Mouse (Mus musculus) frontal cortex, adult (tissue): Measurements from ENCODE around the gene Ctdnep1.
A peak's percentile ranks its signal among the peaks of the same experiment; 100 is the strongest.
"Not testable (repeated sequence)": the region's sequence is repeated elsewhere in the genome, so short reads cannot be mapped to it uniquely, and the experiment has no call there.

Experiments
- ATAC-seq: cut with Nextera tagmentation; 2 replicates; pipeline ENCODE4 v1.9.2; 2017; ENCODE audit warnings: mild to moderate bottlenecking, moderate library complexity, mixed read lengths; ENCODE audit not compliant: low TSS enrichment

Gene Ctdnep1

DNA sequence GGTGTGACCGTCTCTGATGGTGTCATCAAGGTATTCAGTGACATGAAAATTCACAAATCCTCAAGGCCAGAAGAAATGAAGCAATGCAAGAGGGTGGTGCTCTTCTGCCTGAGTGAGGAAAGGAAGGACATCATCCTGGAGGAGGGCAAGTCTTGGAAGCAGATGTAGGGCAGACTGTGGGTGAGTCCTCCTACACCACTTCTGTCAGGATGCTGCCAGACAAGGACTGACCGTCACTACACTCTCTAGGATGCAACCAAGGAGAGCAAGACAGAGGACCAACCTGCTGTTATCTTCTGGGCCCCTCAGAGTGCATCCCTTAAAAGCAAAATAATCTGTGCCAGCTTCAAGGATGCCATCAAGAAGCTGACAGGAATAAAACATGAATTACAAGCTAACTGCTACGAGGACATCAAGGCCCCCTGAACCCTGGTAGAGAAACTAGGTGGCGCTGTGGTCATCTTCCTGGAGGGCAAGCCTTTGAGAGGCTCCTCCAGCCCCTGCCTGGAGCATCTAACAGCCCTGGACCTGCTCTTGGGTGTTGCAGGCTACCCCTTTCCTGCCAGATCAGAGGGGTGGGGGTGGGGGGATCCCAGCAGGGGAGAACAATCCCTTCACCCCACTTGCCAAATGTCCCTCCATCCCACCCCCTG, 30.0 kb upstream of the Ctdnep1 start:
- ATAC-seq: peak; percentile 55; the same call in 1 of the 2 replicates

DNA sequence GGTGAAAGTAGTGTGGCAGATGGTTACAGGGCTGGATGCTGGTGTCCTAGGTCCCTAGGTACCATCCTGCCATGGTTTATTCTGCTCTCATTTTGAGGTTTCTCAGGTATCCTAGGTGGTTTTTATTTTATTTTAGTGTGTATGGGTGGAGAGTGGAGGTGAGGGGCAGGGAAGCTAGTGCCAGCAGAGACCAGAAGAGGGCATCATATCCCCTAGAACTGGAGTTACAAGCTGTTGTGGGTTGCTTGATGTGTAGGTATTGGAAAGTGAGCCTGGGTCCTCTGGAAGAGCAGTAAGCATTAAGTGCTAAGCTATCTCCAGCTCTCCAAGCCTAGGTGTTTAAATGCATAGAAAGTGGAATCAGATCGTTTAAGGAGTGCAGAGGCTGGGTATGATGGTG, 28.7 kb upstream of the Ctdnep1 start:
- no peak for ATAC-seq

DNA sequence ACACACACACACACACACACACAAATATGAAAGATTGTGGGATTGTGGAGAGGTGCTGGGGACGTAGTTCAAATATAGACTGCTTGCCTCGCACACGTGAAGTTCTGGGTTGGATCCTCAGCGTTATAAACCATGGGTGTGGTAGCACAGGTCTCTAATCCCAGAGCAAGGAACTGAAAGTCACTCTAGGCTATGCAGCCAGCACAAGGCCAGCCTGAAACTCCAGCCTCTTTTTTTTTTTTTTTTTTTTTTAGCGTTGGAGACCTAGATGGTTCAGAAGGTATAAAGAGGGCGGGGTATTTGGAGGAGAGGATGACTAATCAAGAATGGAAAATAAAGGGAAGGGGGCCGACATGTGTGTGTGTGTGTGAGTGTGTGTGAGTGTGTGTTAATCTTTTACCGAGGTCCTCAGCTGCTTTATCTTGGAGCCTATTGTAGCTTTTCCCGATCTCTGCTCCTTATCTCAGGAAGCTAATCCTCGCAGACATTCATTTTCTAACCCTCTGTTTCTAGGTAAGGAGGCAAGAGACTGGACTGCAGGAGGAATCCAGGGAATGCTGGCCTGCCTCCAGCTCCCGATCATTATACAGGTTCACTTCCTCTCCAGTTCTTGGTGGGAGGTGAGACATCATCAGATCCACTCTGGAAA, 27.6 kb upstream of the Ctdnep1 start:
- ATAC-seq: no peak

DNA sequence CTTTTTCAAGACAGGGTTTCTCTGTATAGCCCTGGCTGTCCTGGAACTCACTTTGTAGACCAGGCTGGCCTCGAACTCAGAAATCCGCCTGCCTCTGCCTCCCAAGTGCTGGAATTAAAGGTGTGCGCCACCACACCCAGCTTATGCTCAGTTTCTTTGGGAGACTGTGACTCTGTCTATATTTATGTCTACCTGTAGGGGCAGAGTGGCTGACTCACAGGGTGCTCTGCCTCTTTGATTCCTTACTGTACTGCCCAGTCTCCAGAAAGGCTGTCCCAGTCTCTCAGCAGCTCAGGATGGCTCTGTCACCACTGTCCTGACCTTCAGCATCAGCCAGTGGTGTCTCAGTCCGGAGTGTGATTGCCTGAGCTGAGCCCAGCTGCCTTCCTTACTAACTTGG, 25.3 kb upstream of the Ctdnep1 start:
- not testable (repeated sequence) for ATAC-seq

DNA sequence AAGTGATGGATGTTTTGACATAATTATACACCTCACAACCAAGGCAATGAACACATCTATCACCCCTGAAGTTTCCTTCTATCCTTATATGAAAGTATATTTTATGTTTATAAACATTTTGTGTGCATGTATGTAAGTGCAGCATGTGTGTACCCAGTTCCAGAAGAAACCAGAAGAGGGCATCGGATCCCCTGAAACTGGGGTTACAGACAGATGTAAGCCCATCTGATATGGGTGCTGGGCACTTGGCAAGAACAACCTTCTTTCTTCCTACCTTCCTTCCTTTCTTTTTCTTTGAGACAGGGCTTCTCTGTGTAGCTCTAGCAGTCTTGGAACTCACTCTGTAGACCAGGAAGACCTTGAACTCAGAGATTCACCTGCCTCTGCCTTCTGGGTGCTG, 24.7 kb upstream of the Ctdnep1 start:
- ATAC-seq: no peak

DNA sequence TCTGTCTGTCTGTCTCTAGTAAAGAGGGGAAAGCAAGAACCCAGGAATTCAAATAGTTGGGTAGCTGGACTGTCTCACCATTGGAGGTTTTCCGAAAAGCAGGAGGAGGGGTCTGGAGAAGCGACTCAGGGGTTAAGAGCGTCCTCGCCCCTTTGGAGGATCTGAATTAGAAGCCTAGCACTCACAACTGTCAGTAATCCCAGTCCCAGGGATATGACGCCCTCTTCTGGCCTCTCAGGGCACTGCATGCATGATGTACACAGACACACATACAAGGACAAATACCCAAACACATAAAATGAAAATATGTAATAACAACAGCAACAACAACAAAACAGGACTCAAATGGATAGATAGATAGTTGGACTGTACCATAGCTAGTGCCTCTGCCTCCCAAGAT, 20.3 kb upstream of the Ctdnep1 start:
- ATAC-seq: no peak

DNA sequence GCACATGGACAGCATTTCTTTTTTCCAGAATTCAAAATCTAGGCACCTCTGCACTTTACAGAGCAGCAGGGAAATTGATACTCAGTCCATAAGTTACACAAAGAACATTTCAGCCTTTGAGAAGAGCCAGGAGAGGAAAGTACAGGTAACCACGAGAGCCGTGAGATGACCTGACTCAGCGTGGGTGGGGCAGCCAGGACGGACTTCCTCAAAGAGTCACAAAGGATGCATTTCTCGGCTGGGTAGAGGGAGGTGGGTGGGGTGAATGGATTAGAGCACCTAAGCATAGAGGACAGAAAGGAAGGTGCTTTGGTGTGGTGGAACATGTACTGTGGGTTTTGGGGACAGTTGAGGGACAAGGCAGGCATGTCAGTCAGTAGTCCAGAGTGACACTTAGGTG, 19.1 kb upstream of the Ctdnep1 start:
- no peak for ATAC-seq

DNA sequence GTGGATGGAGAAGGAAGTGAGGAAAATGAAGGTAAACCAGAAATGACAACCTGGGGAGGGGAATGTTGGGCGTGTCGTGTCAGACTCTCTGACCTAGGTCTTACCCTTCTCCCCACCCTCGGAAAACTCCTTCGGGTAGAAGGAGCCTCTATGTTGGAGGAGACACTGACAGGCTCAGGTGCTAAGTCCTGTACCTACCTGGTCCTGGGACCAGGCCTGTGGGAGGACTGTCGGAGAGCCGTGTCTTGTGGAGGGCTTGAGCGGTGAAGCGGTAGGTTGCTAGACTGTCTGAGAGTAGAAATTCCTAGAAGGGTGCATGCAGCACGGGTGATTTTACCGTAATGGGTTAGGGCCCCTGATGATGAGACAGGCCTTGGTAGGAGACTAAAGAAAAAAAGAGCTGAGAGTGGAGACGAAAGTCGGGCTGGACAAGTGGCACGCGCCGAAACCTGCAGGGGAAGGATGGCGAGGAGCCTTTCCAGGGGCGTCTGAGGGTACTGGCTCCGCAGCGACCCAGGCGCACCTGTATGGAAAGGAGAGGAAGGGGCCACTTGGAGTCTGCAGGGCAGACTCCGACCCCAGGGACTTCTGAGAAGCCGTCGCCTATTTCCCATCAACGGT, 16.2 kb upstream of the Ctdnep1 start, which contains the start of gene Cldn7:
Gene Cldn7 (plus strand): TSS at position 130 of the 621 bp plus-strand sequence.
- no peak for ATAC-seq

DNA sequence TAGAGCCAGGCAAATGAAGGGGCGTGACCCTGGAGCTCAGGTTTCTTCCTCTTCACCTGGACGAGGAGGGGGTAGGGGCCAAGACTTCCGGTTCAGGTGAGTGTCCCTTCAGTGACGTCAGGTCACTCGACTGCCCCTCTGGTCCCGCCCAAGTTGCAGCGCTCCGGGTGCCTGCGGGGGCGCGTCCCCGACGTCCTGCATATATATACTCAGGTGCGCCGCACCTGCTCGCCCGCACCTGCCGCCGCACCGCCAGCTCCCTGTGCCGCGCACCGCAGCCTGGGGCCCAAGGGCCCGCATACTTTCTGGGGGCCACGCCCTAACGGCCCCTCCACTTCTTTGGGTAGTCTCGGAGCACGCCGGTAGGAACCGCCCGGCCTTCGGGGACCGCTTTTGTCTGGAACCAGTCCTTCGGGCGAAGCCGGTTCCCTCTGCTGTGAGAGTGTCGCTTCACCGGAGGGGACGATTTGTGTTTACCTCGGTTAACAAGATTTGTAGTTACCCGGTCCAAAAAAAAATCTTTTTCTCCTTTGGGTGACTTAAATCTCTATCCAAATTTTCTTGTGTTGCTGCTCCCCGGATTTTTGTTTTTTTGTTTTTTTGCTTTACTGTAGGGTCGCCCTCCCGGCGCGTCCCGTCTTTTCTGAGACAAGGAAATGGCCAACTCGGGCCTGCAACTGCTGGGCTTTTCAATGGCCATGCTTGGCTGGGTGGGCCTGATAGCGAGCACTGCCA, 15.5 kb upstream of the Ctdnep1 start:
- ATAC-seq: no peak

DNA sequence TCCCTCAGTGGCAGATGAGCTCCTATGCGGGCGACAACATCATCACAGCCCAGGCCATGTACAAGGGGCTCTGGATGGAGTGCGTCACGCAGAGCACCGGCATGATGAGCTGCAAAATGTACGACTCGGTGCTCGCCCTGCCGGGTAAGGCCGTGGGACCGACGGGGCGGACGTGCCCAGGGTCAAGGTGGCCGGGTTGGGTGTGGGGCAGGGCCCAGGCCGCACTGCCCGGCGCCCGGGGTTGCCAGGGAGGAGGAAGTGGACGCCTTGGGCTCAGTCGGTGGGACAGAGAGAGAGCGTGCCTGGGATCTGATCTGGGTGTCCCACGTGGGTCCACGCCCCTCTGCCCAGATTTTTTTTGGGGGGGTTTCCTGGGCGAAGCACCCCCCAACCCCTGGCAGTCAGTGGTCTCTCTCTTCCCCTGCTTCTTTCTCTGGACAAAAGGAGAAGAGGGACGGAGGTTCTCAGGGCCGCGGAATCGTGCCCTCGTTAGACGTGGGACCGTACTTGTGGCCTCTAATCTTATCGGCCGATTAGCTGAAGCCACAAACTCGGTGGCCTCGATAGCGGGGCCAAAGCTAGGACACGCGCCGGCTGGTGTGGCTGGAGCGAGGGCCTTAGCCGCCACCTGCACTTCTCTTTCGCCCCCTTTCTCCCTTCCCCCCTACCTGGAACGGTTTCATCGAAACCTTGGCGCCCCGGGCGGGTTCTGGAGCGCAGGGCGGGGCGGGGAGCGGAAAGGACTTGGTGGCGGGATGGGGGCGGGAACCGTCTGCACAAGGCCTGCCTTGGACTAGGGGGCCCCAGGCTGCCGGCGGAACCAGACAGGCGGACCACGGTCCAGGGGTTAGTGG, 14.7 kb upstream of the Ctdnep1 start:
- no peak for ATAC-seq

DNA sequence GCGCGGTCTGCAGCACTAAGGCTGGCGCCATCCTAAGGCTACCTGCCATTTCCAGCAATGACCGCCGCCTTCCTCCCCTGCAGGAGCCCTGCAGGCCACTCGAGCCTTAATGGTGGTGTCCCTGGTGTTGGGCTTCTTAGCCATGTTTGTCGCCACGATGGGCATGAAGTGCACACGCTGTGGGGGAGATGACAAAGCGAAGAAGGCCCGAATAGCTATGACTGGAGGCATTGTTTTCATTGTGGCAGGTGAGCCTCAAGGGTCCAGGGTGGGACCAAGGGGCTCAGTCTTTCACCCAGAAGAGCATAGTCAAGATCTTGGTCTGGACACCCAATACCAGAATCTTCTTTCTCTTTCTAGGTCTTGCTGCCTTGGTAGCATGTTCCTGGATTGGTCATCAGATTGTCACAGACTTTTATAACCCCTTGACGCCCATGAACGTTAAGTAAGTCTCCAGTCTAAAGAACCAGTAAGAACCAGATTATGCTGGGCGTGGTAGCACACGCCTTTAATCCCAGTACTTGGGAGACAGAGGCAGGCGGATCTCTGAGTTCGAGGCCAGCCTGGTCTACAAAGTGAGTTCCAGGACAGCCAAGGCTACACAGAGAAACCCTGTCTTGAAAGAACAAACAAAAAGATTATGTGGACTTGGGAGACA, 14.0 kb upstream of the Ctdnep1 start:
- no peak for ATAC-seq

DNA sequence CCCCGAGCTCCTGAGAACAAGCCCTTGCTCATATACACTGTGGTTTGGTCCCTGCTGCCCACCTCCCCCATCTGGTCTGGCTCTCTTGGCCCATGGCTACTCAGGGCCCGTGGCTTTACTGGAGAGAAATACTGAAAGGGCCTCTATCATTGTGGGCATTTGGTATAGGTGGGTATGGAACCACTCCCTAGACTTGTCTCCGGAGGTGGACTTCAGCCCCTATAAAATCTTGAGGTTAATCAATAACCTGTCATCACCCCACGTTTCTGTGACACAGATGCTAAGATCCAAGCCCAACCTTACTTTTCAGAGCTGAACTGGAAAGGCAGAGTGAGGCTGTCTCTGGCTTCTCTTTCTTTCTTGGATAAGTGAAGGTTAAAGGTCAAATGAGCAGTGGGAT, 12.2 kb upstream of the Ctdnep1 start:
- no peak for ATAC-seq

DNA sequence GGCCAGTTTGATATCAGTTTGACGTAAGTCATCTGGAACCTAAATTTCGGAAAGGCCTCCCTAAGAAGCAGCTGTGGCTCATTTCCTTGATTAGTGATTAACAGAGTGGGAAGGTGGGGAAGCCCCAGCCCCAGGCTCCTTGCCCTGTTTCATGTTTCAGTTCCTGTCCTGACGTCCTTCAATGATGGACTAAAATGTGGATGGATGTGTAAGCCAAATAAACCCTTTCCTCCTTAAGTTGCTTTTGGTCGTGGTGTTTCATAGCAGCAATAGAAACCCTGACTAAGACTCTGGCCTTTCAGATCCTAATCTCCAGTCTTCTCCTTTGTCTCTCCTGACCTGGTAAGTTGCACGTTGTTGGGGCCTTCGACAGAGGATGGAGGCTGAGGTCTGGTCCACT, 10.7 kb upstream of the Ctdnep1 start:
- no peak for ATAC-seq

DNA sequence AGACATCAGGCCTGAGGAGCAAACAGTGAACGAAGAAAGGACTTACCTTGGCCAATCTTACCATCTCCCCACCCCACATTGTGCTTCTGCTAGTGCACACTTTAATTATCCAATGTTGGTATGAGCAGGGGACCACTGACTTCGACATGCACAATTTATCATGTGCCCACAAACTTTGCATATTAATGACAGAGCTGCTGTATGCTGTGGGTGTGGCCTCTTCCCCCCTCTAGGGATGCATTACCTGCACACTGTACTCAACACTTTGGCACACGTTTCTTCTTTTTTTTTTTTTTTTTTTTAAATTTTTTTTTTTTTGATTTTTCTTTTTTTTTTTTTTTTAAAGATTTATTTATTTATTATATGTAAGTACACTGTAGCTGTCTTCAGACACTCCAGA, 10.2 kb upstream of the Ctdnep1 start:
- no peak for ATAC-seq

DNA sequence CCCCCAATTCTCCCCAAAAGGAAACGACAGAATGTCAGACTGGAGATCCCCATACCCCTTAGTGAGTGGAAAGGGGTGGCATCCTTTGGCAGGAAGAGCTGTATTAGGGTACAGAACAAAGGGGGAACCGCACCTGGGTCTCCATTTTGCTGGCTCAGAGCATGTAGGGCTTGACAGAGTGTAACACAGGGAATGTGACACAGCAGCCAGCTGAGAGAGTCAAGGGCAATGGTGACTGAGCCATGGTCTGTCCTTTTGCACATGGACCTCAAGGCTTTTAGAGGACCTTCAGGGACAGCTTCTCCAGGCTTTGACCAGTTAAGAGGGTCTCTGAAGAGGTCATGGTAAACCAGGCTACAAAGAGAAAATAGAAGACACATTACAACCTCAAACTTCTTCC, 6.0 kb upstream of the Ctdnep1 start:
- no peak for ATAC-seq

DNA sequence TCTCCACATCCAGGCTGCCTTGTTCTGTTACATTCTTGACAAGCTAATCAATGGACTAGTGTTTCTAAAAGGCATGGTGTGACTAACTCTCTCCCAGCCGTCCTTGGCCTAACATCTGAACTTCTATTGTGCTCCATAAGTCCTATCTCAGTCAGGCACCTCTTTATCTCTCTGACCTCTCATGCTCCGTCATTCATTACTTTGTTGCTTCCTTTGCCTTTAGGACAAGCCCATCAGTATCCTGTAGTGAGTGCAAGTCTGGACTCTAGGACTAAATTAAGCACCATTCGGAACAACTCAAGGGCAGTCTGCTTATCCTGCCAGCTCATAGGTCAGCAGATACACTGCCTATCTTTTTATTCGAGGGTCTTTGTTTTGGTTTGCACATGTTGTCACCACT, 4.7 kb upstream of the Ctdnep1 start:
- ATAC-seq: no peak

DNA sequence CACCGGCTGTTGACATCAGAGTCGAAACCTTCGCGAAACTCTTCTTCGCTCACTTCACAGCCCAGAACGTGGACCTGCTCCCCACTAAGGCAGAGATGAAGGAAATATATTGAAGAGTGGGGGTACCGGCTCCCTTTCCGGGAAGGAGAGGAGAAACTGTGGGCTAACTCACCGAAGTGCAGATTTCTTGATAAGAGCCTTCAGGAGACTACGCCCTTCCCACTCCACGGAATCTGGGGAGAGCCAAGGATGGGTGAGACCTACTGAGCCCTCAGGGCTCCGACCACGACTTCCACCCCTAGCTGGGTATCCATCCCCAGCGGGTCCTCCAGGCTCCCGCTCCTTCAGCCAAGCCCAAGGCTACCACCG, 1.1 kb upstream of the Ctdnep1 start:
- ATAC-seq: no peak

DNA sequence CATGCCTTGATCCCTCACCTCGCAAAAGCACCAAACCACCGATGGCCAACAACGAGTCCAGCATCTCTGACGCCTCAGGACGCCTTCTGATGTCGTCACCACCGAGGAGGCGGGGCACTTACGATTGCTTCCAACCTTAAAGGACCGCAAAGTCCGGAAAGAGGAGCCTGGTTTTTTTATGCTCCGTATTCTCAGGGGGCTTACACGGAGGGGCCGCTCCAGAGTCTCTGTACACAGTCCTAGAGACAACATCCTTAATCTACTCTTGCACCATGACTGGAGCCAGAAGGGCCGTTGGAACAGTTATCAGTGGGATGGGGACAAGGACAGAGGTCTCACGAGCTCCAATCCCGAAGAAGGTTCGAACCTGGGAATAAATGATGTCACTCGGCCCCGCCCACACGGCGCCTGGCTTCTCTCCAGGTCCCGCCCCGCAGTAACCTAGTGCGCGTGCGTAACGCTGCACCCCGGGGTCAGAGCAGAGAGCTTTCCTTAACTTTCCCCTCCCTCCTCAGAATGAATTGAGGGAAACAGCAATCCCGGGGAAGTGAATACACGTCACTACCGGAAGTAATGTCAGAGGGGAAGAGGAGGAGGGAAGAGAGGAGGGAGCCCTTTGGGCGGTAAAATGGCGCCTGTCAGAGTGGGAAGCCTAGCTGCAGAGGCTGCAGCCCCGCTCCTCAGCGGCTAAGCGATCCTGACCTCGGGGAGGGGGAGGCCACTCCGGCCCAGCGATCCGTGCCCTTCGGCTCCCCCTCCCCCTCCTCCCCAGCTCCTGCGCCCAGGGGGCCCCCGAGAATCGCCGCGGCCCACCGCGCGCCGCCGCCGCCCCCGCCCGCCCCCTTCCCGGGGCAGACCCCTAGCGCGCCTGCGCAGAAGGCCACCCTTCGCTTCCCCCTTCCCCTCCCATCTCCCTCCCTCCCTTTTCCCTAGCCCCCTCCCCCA, 488 bp upstream of the Ctdnep1 start:
- peak; percentile 94 for ATAC-seq

DNA sequence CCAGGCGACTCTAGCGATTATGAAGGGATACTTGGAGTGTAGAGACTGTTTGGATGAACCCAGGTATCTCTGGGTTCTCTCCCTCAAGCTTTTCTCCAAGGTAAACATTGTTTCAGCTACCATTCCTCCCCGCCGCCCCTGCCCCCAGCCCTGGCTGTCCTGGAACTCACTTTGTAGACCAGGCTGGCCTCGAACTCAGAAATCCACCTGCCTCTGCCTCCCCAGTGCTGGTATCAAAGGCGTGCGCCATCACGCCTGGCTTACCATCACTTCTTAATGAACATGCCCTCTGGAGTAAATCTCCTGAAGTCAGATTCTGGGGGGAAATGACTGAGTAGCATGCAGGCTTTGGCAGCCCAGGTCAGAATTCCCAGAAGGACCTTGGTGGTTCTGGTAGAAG, 1.3 kb downstream of the Ctdnep1 start, which contains the start of gene Elp5:
Gene Elp5 (minus strand): TSS at position 293 of the 400 bp plus-strand sequence.
- ATAC-seq: no peak

DNA sequence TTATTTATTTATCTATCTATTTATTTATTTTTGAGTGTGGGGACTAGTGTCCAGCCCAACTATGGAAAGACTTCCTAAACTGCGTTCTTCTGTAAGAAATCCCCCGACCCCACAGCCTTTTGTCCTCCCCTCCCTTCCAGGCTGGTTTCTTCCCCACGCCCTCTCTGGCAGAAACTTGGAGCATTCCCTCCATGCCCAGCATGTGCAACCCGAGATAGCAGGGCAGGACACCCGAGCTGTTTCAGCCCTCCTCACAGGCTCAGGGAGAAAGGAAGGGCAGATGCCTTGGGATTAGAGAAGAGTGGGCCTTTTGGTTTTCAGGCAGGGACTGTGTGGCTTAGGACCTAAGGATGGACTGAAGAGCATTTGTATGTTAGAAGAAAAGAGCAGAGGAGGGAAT, 1.9 kb downstream of the Ctdnep1 start:
- no peak for ATAC-seq
